ENCODE assay signal across 11 mouse cellular contexts in genomic region chr15:79097135-79097534, GRCm38 (mm10). TPM values are rescaled to one million over a fixed set of nuclear protein-coding genes. Genes with fewer than 3 reads are reported as not detected.
A peak's percentile ranks its signal among the peaks of the same experiment; 100 is the strongest.
DNase-seq lines count a peak whose midpoint lies in the region; ATAC-seq and TF ChIP-seq lines count a peak whose summit lies in the region.
"Had no signal": no experiment of that assay in that cellular context is flagged by ENCODE, and none has a peak within 500 bp of the region (broad histone marks: within the 10 kb centered on the region; RNA-seq: fewer than 3 reads in every experiment).

No protein-coding gene starts in this region.

- H3K27me3 ChIP-seq in heart, embryonic 10.5 days (ENCODE audit: insufficient read depth, poor library complexity, severe bottlenecking), result no peaks in the 10 kb centered on the region
- H3K27me3 ChIP-seq in kidney, postnatal 0 days (ENCODE audit: insufficient read depth, low read length), result no peaks in the 10 kb centered on the region
- H3K27me3 ChIP-seq in embryonic facial prominence, embryonic 10.5 days (replicated peaks; ENCODE audit: low read depth, poor library complexity, severe bottlenecking), result no peaks in the 10 kb centered on the region
- H3K27me3 ChIP-seq in intestine, postnatal 0 days (replicated peaks; ENCODE audit: control insufficient read depth, insufficient read depth, low read length), result no peaks in the 10 kb centered on the region

- TF ChIP-seq CTCF in kidney, postnatal 0 days (IDR thresholded peaks at IDR 0.05; ENCODE audit: low read depth), result no peak
- TF ChIP-seq CTCF in intestine, postnatal 0 days (IDR thresholded peaks at IDR 0.05; ENCODE audit: low read depth), result no peak

- no peak for ATAC-seq in kidney, postnatal 0 days (replicated peaks; ENCODE audit: low FRiP score, low read depth)
- no peak for ATAC-seq in intestine, postnatal 0 days

- H3K4me3 ChIP-seq in heart, embryonic 10.5 days, result peak overlapping the region; percentile 10; the same call in 1 of the 2 replicates
- no peak overlapping the region for H3K4me3 ChIP-seq in kidney, postnatal 0 days (replicated peaks; ENCODE audit: low read depth, low read length)
- H3K4me3 ChIP-seq in embryonic facial prominence, embryonic 10.5 days, result 0 out of 2 replicates have a peak overlapping the region, but pooled peaks have one; percentile 16
- H3K4me3 ChIP-seq in intestine, postnatal 0 days (ENCODE audit: low read depth, low read length), result no peak overlapping the region

- H3K9me3 ChIP-seq in heart, embryonic 10.5 days, result no peaks in the 10 kb centered on the region
- no peaks in the 10 kb centered on the region for H3K9me3 ChIP-seq in kidney, postnatal 0 days (replicated peaks; ENCODE audit: low read length)
- no peaks in the 10 kb centered on the region for H3K9me3 ChIP-seq in embryonic facial prominence, embryonic 10.5 days
- H3K9me3 ChIP-seq in intestine, postnatal 0 days (ENCODE audit: control insufficient read depth), result no peaks in the 10 kb centered on the region

- no peak overlapping the region for H3K9ac ChIP-seq in kidney, postnatal 0 days (ENCODE audit: low read depth, low read length)
- no peak overlapping the region for H3K9ac ChIP-seq in intestine, postnatal 0 days (ENCODE audit: low read depth, low read length)
- H3K9ac ChIP-seq: liver, embryonic 14.5 days had no signal

- peak overlapping the region; percentile 91 for H3K27ac ChIP-seq in heart, embryonic 10.5 days
- H3K27ac ChIP-seq in kidney, postnatal 0 days, result peak overlapping the region; percentile 72
- H3K27ac ChIP-seq in embryonic facial prominence, embryonic 10.5 days (replicated peaks), result peak overlapping the region; percentile 59; the same call in 1 of the 2 replicates
- 0 out of 2 replicates have a peak overlapping the region, but pooled peaks have one; percentile 3 for H3K27ac ChIP-seq in intestine, postnatal 0 days (ENCODE audit: low read depth, low read length)
- H3K27ac ChIP-seq: liver, embryonic 14.5 days had no signal

- H3K4me2 ChIP-seq in kidney, postnatal 0 days (ENCODE audit: low read length), result peak overlapping the region; percentile 1; the same call in 1 of the 2 replicates
- no peak overlapping the region for H3K4me2 ChIP-seq in intestine, postnatal 0 days (replicated peaks; ENCODE audit: low read depth)

- H3K36me3 ChIP-seq in heart, embryonic 10.5 days, result peaks cover 38% of the 10 kb centered on the region
- peaks cover 31% of the 10 kb centered on the region for H3K36me3 ChIP-seq in kidney, postnatal 0 days (ENCODE audit: insufficient read depth, low read length)
- H3K36me3 ChIP-seq in embryonic facial prominence, embryonic 10.5 days (replicated peaks), result peaks cover 46% of the 10 kb centered on the region
- H3K36me3 ChIP-seq in intestine, postnatal 0 days (ENCODE audit: control insufficient read depth, insufficient read depth), result peaks cover 26% of the 10 kb centered on the region

- peaks cover 66% of the 10 kb centered on the region for H3K4me1 ChIP-seq in heart, embryonic 10.5 days
- H3K4me1 ChIP-seq in kidney, postnatal 0 days (replicated peaks; ENCODE audit: insufficient read depth, low read length), result peaks cover 30% of the 10 kb centered on the region; the same call in 1 of the 2 replicates
- H3K4me1 ChIP-seq in embryonic facial prominence, embryonic 10.5 days, result peaks cover 54% of the 10 kb centered on the region
- peaks cover 3% of the 10 kb centered on the region; the same call in 1 of the 2 replicates for H3K4me1 ChIP-seq in intestine, postnatal 0 days (replicated peaks; ENCODE audit: control insufficient read depth, insufficient read depth, low read length)

- WGBS in heart, embryonic 10.5 days, result 19% methylated on average over 2 of the region's 2 CpGs
- 9% methylated on average over 2 of the region's 2 CpGs for WGBS in kidney, postnatal 0 days
- 40% methylated on average over 2 of the region's 2 CpGs for WGBS in embryonic facial prominence, embryonic 10.5 days
- 25% methylated on average over 2 of the region's 2 CpGs for WGBS in intestine, postnatal 0 days

- intact Hi-C loops in heart, postnatal 10 days (cut with DNase I), result no loop called here

- DNase-seq in heart, embryonic 10.5 days (ENCODE audit: low spot score), result no peak
- DNase-seq in heart, postnatal 10 days, result no peak
- DNase-seq in kidney, postnatal 0 days (ENCODE audit: low spot score), result peak; percentile 65
- DNase-seq in kidney, adult 18-20 months, result no peak
- DNase-seq in embryonic facial prominence, embryonic 10.5 days (ENCODE audit: low spot score), result no peak
- DNase-seq in thymus, postnatal 36 days, result no peak
- DNase-seq in cerebellum, adult 11-12 months, result no peak
- DNase-seq: cerebellum, postnatal 36 days had no signal

RNA-seq across cellular contexts. Expression of gene Micall1, which starts 11.6 kb away (rescaled TPM):
- polyA plus RNA-seq in heart, embryonic 10.5 days (2016; fragmentation: Nextera tagmentation; extraction: Ambion mirVana), result 13.1 and 14.5 TPM in 2 replicates
- total RNA-seq in heart, postnatal 10 days (2021), result 10 to 100 TPM; 80.2 to 82.8 TPM
- 5.9 and 6.6 TPM in 2 replicates for polyA plus RNA-seq in kidney, postnatal 0 days (2015; fragmentation: Nextera tagmentation; extraction: Ambion mirVana)
- polyA plus RNA-seq in embryonic facial prominence, embryonic 10.5 days (2016; fragmentation: Nextera tagmentation; extraction: Ambion mirVana), result 7.3 and 7.4 TPM in 2 replicates
- polyA plus RNA-seq in intestine, postnatal 0 days (2015; fragmentation: Nextera tagmentation; extraction: Ambion mirVana), result 3.7 and 5.0 TPM in 2 replicates

RNA-seq across cellular contexts. Expression of gene Eif3l, which starts 22.2 kb away (rescaled TPM):
- polyA plus RNA-seq in heart, embryonic 10.5 days (2016; fragmentation: Nextera tagmentation; extraction: Ambion mirVana), result 201 and 226 TPM in 2 replicates
- 10 to 100 TPM; 94.5 to 95.7 TPM for total RNA-seq in heart, postnatal 10 days (2021)
- polyA plus RNA-seq in kidney, postnatal 0 days (2015; fragmentation: Nextera tagmentation; extraction: Ambion mirVana), result 199 and 218 TPM in 2 replicates
- 280 and 287 TPM in 2 replicates for polyA plus RNA-seq in embryonic facial prominence, embryonic 10.5 days (2016; fragmentation: Nextera tagmentation; extraction: Ambion mirVana)
- polyA plus RNA-seq in intestine, postnatal 0 days (2015; fragmentation: Nextera tagmentation; extraction: Ambion mirVana), result 97.0 and 100 TPM in 2 replicates

RNA-seq across cellular contexts. Expression of gene Ankrd54, which starts 34.4 kb away (rescaled TPM):
- 34.8 and 48.7 TPM in 2 replicates for polyA plus RNA-seq in heart, embryonic 10.5 days (2016; fragmentation: Nextera tagmentation; extraction: Ambion mirVana)
- total RNA-seq in heart, postnatal 10 days (2021), result 10 to 100 TPM in 1 of 2 experiments, 1 to 10 TPM in 1; 9.1 to 10.7 TPM
- polyA plus RNA-seq in kidney, postnatal 0 days (2015; fragmentation: Nextera tagmentation; extraction: Ambion mirVana), result 42.5 and 42.6 TPM in 2 replicates
- 57.7 and 61.8 TPM in 2 replicates for polyA plus RNA-seq in embryonic facial prominence, embryonic 10.5 days (2016; fragmentation: Nextera tagmentation; extraction: Ambion mirVana)
- 44.1 and 48.8 TPM in 2 replicates for polyA plus RNA-seq in intestine, postnatal 0 days (2015; fragmentation: Nextera tagmentation; extraction: Ambion mirVana)

RNA-seq across cellular contexts. Expression of gene Polr2f, which starts 43.7 kb away (rescaled TPM):
- 289 and 326 TPM in 2 replicates for polyA plus RNA-seq in heart, embryonic 10.5 days (2016; fragmentation: Nextera tagmentation; extraction: Ambion mirVana)
- total RNA-seq in heart, postnatal 10 days (2021), result 100 to 1,000 TPM; 118 to 130 TPM
- polyA plus RNA-seq in kidney, postnatal 0 days (2015; fragmentation: Nextera tagmentation; extraction: Ambion mirVana), result 314 and 321 TPM in 2 replicates
- 414 and 440 TPM in 2 replicates for polyA plus RNA-seq in embryonic facial prominence, embryonic 10.5 days (2016; fragmentation: Nextera tagmentation; extraction: Ambion mirVana)
- 256 and 266 TPM in 2 replicates for polyA plus RNA-seq in intestine, postnatal 0 days (2015; fragmentation: Nextera tagmentation; extraction: Ambion mirVana)

RNA-seq across cellular contexts. Expression of gene 1700088E04Rik, which starts 43.9 kb away (rescaled TPM):
- polyA plus RNA-seq in heart, embryonic 10.5 days (2016; fragmentation: Nextera tagmentation; extraction: Ambion mirVana), result 6.0 and 8.1 TPM in 2 replicates
- total RNA-seq in heart, postnatal 10 days (2021), result 1 to 10 TPM; 1.8 to 2.3 TPM
- polyA plus RNA-seq in kidney, postnatal 0 days (2015; fragmentation: Nextera tagmentation; extraction: Ambion mirVana), result 12.9 and 15.2 TPM in 2 replicates
- 8.0 and 8.2 TPM in 2 replicates for polyA plus RNA-seq in embryonic facial prominence, embryonic 10.5 days (2016; fragmentation: Nextera tagmentation; extraction: Ambion mirVana)
- polyA plus RNA-seq in intestine, postnatal 0 days (2015; fragmentation: Nextera tagmentation; extraction: Ambion mirVana), result 4.2 and 5.2 TPM in 2 replicates
- total RNA-seq: monocyte, adult 5-6 weeks had no signal

Comparison
In these comparisons a context has a peak if more than half of its experiments do, and no peak if none do; other contexts are left out.
1. H3K27ac ChIP-seq: peak in every context shown above with its lines; median percentile 91 in heart, embryonic 10.5 days; 72 in kidney, postnatal 0 days; 59 in embryonic facial prominence, embryonic 10.5 days; 3 in intestine, postnatal 0 days.
2. H3K4me3 ChIP-seq: peak in heart, embryonic 10.5 days (single experiment) and embryonic facial prominence, embryonic 10.5 days (single experiment); none in kidney, postnatal 0 days (single experiment) and intestine, postnatal 0 days (single experiment).